Mouse (Mus musculus) brown adipose tissue, adult 24 weeks (tissue): ENCODE measurements around the gene Uts2b. TPM values are rescaled to one million over a fixed set of nuclear protein-coding genes. Genes with fewer than 3 reads are reported as not detected.
A peak's percentile ranks its signal among the peaks of the same experiment; 100 is the strongest.

Source experiments
- H3K27ac ChIP-seq: fragments of 200-500 bp; replicated peaks from 2 replicates; pipeline ENCODE4 v1.5.1; 2012; ENCODE audit warnings: low read depth, mild to moderate bottlenecking, low read length
- H3K4me1 ChIP-seq: fragments of 200-500 bp; 2 replicates; pipeline ENCODE4 v1.6.1; 2012; ENCODE audit warnings: low read length, mixed read lengths; ENCODE audit not compliant: control insufficient read depth, insufficient read depth, insufficient read length
- H3K4me3 ChIP-seq: fragments of 200-500 bp; 2 replicates; pipeline ENCODE4 v1.5.1; 2012; ENCODE audit warnings: low read depth, mild to moderate bottlenecking, low read length, moderate library complexity; ENCODE audit not compliant: insufficient read depth
- polyA plus RNA-seq: library from polyadenylated mRNA; stranded (reverse); fragments of >200 nt; gene quantifications from 2 replicates; pipeline ENCODE4 v1.2.4, GENCODE M21; 2012; ENCODE audit not compliant: missing spikeins, insufficient read depth, insufficient read length

The Uts2b gene
- not detected in 2 replicates for polyA plus RNA-seq

DNA sequence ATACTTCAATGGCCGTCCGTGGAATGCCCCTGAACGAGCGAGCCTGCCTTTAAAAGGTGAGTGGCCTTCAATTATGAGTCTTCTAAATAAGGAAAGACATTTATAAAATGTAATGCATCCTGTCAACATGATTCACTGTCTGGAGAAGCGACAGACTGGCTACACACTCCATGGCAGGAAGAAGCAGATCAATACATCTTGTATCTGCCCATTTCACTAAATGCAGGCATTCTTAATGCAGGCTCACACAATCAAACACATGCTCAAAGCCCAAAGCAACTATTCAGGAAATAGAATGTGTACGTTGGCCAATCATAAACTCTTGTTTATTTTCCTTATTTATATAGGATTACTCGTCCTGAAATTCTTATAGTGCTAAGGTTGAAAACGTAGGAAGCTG lies at the start of gene Uts2b:
Uts2b (minus strand) TSS at position 49 of the 400 bp plus-strand sequence.
- Histone ChIP-seq H3K27ac (no peak within 1 kb of the TSS), H3K4me3 (no peak within 1 kb of the TSS), H3K4me1 (no peaks in the 10 kb centered on the region)

GRCm38 (mm10) chr16:27417632-27418031 lies 47.6 kb upstream of the Uts2b start:
- H3K4me1 ChIP-seq, result no peaks in the 10 kb centered on the region
- no peak overlapping the region for H3K4me3 ChIP-seq
- H3K27ac ChIP-seq, result no peak overlapping the region

- Histone ChIP-seq H3K27ac (no peak overlapping the region), H3K4me3 (no peak overlapping the region), H3K4me1 (no peaks in the 10 kb centered on the region)
Measured at GRCm38 (mm10) chr16:27416937-27417584, 47.0 kb upstream of the Uts2b start.

DNA sequence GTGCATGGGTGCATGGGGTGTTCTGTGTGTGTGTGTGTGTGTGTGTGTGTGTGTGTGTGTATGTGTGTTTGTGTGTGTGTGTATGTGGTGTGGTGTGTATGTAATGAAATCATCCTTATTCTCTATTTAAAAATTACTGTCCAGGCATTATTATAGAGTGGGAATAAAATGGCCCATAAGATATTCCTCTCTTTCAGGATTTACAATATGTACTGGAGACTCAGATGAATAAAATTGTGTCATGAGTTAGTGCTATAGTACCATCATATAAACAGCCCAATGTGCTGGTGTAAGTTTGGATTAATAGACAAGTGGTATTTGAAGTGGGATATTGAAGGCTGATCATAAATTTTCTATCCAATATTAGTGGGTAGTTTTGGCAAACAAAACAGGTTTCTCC lies 34.1 kb upstream of the Uts2b start:
- no peak overlapping the region for H3K4me3 ChIP-seq
- H3K27ac ChIP-seq, result no peak overlapping the region
- H3K4me1 ChIP-seq, result no peaks in the 10 kb centered on the region

DNA sequence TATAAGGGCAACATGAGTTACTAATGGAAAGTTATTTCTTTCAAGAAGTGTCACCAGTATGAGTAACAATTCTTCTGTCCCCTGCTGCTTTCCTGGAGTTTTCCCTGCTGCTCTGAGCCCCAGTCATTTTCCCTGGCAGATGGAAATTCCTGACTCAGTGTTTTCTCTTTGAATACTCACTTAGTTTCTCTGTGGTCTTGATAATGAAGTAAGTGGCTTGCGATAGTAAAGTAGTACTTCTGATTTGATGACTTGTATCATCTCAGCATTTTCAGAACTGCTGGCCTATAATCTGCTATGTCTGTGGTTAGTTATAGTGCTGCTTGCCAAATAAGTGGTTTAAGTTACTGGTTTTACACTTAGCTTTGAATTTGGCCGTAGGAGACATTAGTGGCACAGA lies 31.5 kb upstream of the Uts2b start:
- H3K4me3 ChIP-seq, result no peak overlapping the region
- peaks cover 2% of the 10 kb centered on the region; the same call in 1 of the 2 replicates for H3K4me1 ChIP-seq
- no peak overlapping the region for H3K27ac ChIP-seq

GRCm38 (mm10) chr16:27399719-27400253 lies 29.7 kb upstream of the Uts2b start:
- Histone ChIP-seq H3K4me1 (peaks cover 2% of the 10 kb centered on the region; the same call in 1 of the 2 replicates), H3K27ac (no peak overlapping the region), H3K4me3 (no peak overlapping the region)

DNA sequence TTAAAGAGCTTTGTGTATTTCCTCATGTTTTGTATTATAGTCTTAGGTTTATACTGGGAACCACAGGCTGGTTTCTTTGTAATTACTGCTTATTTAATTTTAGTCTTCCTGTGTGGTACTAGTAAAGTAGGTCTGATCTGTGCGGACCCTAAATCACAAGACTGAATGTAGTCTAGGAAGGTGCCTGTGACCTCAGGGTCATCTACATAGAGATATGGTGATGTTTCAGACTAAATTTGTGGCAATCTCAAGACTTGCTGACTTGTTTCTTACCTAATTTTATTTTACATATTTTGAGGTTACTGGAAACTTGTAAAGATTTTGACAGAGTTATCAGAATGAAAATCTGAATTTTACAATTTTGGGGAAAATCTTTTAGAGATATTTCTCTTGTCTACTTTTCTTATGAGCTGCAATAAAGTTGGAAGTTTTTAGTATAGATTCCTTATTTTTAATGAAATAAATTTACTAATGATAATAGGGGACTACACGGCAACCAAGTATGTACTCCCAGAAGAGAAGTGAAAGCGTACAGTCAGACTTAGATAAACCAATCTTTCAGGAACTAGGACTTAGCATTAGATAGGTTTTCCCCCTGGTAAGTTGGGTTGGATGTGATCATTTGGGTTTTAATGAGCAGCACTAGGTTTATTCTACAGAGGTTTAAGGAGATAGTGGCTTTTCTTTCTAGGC lies 29.1 kb upstream of the Uts2b start:
- Histone ChIP-seq H3K27ac (no peak overlapping the region), H3K4me3 (no peak overlapping the region), H3K4me1 (peaks cover 2% of the 10 kb centered on the region; the same call in 1 of the 2 replicates)

DNA sequence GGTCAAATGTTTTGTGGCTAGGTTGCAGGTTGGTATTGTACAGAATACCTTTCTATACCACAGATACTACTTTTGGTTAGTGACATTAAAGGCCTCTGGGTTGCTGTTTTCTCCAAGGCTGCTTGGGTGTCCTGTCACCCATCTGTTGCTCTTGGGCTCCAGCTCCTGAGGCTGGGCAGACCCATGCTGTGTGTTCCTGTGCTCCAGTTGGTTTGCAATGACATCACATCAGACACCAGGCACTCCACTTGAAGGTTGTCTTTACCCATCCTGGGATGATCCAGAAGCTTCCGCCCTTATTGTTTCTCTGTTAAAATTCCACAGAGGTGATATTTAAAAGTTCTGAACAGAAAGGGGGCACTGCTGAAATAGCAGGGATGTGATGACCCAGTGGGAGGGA lies 26.9 kb upstream of the Uts2b start:
- Histone ChIP-seq H3K27ac (no peak overlapping the region), H3K4me3 (no peak overlapping the region), H3K4me1 (peaks cover 3% of the 10 kb centered on the region; the same call in 1 of the 2 replicates)

GRCm38 (mm10) chr16:27395251-27396037 lies 25.4 kb upstream of the Uts2b start:
- peak overlapping the region; percentile 29 for H3K27ac ChIP-seq
- H3K4me1 ChIP-seq, result peaks cover 8% of the 10 kb centered on the region; the same call in 1 of the 2 replicates
- no peak overlapping the region for H3K4me3 ChIP-seq

DNA sequence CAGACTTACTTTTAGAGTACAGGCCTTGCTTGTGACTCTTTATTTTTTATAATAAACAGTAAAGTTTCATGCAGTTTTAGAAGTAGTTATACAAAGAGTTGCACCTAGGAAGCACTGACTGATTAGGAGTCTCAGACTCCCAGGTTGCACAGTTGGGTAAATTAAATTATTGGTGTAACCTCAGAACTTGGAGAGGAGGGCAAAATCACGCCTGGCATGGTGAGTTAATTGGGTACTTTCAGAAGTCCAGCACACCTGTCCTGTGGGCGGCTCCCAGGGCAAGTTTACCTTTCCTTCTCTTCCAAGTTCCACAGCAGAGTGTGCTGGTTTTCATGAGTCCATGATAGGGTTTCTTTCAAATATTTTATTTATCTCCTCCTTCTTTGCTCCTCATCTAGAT lies 21.8 kb upstream of the Uts2b start:
- Histone ChIP-seq H3K27ac (no peak overlapping the region), H3K4me3 (no peak overlapping the region), H3K4me1 (peaks cover 9% of the 10 kb centered on the region; the same call in 1 of the 2 replicates)

- Histone ChIP-seq H3K4me1 (peaks cover 8% of the 10 kb centered on the region; the same call in 1 of the 2 replicates), H3K4me3 (peak overlapping the region; percentile 25), H3K27ac (peak overlapping the region; percentile 38)
Measured at GRCm38 (mm10) chr16:27390306-27390705, 20.3 kb upstream of the Uts2b start.

GRCm38 (mm10) chr16:27389534-27390282 lies 19.7 kb upstream of the Uts2b start:
- Histone ChIP-seq H3K4me1 (peaks cover 8% of the 10 kb centered on the region; the same call in 1 of the 2 replicates), H3K27ac (peak overlapping the region; percentile 77), H3K4me3 (peak overlapping the region; percentile 93)

DNA sequence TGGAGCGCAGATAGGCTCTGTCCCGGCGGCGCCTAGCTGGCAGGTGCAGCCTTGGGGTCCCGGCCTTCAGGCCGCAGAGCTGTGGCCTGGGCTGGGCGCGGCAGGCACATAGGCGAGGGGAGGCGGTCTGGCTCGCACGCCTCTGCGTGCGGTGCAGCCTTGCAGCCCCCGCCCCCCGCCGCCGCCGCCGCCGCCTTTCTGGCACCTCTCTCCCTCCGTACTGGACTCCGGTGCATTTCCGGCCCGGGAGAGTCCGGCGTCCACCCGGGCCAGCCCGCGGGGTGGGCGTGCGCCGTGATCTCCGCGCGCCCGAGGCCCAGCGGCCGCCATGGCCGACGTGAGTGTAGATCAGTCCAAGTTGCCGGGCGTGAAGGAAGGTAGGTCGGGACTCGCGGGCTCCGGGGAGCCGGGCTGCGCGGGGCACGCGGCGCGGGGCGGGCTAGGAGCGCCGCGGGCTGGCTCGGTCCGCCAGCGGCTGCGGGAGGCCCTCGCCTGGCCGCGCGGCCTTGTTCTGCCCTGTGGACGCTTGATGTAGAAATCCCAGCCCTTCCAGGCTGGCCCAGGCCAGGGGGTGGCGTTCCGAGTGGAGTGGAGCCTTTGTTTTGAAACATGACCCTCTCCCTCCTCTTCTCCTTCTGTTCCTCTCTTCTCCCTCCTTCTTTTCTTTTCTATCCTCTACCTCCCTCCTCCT lies 18.9 kb upstream of the Uts2b start, which contains the start of gene Ccdc50:
Ccdc50 (plus strand) TSS at position 109 of the 691 bp plus-strand sequence.
- H3K27ac ChIP-seq, result peak within 1 kb of the TSS; percentile 77
- H3K4me3 ChIP-seq, result peak within 1 kb of the TSS; percentile 93
- H3K4me1 ChIP-seq, result peaks cover 8% of the 10 kb centered on the region; the same call in 1 of the 2 replicates
